Mouse (Mus musculus) G1E (cell line): ENCODE results near the gene Gm16253.

Source experiments
- CTCF ChIP-seq: IDR thresholded peaks from 2 replicates; pipeline ENCODE4 v1.5.1; 2012; ENCODE audit warnings: low read depth, low read length, inconsistent platforms, mixed read lengths
- GATA1 ChIP-seq: IDR thresholded peaks from 2 replicates; pipeline ENCODE4 v1.6.1; 2012; ENCODE audit warnings: borderline replicate concordance, low read length, inconsistent platforms, mixed read lengths
- TAL1 ChIP-seq: conservative IDR thresholded peaks from 2 replicates; pipeline ENCODE4 v1.6.1; 2012; ENCODE audit warnings: low read depth, low read length, inconsistent platforms, mixed read lengths

- TF ChIP-seq CTCF (no peak), GATA1 (no peak), TAL1 (no peak)
Measured at GRCm38 (mm10) chr3:96575272-96575984, 1.4 kb upstream of the Gm16253 start.
